Mouse (Mus musculus) heart, embryonic 16.5 days (tissue): Measurements from ENCODE around the gene Atcay. TPM values are rescaled to one million over a fixed set of nuclear protein-coding genes. Genes with fewer than 3 reads are reported as not detected.
"Not testable (repeated sequence)": the region's sequence is repeated elsewhere in the genome, so short reads cannot be mapped to it uniquely, and the experiment has no call there.

Source experiments
- ATAC-seq: fragments of 200-750 bp; cut with Nextera tagmentation; replicated peaks from 2 replicates; pipeline ENCODE4 v1.8.0; 2017; ENCODE audit warnings: moderate number of reproducible peaks; ENCODE audit not compliant: insufficient read depth, low FRiP score; ENCODE audit errors: extremely low read depth
- H3K27ac ChIP-seq: fragments of 300-500 bp; sonication (generic); 2 replicates; pipeline ENCODE4 v1.5.1; 2014; ENCODE audit warnings: mild to moderate bottlenecking, low read length, control low read depth, moderate library complexity
- H3K27me3 ChIP-seq: fragments of 300-500 bp; sonication (generic); 2 replicates; pipeline ENCODE4 v1.6.1; 2014; ENCODE audit warnings: low read length, mixed read lengths; ENCODE audit not compliant: control insufficient read depth, insufficient read depth
- H3K36me3 ChIP-seq: fragments of 300-500 bp; sonication (generic); 2 replicates; pipeline ENCODE4 v1.6.1; 2014; ENCODE audit not compliant: control insufficient read depth, insufficient read depth
- H3K4me1 ChIP-seq: fragments of 300-500 bp; sonication (generic); 2 replicates; pipeline ENCODE4 v1.6.1; 2014; ENCODE audit warnings: low read length, mixed read lengths; ENCODE audit not compliant: control insufficient read depth, insufficient read depth
- H3K4me2 ChIP-seq: fragments of 300-500 bp; sonication (generic); 2 replicates; pipeline ENCODE4 v1.6.1; 2014; ENCODE audit warnings: low read depth, mild to moderate bottlenecking, control low read depth, low read length
- H3K4me3 ChIP-seq: fragments of 300-500 bp; sonication (generic); 2 replicates; pipeline ENCODE4 v1.5.1; 2014; ENCODE audit warnings: mild to moderate bottlenecking, control low read depth, low read length
- H3K9ac ChIP-seq: fragments of 300-500 bp; sonication (generic); 2 replicates; pipeline ENCODE4 v1.6.1; 2014; ENCODE audit warnings: low read length, control low read depth
- H3K9me3 ChIP-seq: fragments of 300-500 bp; sonication (generic); replicated peaks from 2 replicates; pipeline ENCODE4 v1.6.1; 2016; ENCODE audit warnings: low read length; ENCODE audit not compliant: control insufficient read depth
- WGBS: fragments of 180-500 bp; shearing (Covaris S2); extraction: QIAGEN DNeasy Blood & Tissue Kit; methylation state at CpG from one replicate; pipeline ENCODE4 v1.1.7; 2014; 5-methylcytosine and 5-hydroxymethylcytosine counted together
- polyA plus RNA-seq: library from polyadenylated mRNA; unstranded; fragments of >200 nt; fragmentation: Nextera tagmentation; extraction: Ambion mirVana; gene quantifications from 2 replicates; pipeline ENCODE4 v1.2.1, GENCODE M21; 2015

Atcay gene
- polyA plus RNA-seq, 1 experiment from 2014 or later, result 0.33 TPM

GRCm38 (mm10) chr10:81173132-81173531 is 57.5 kb downstream of the Atcay start:
- peaks cover 7% of the 10 kb centered on the region for H3K36me3 ChIP-seq
- H3K4me3 ChIP-seq, result peak overlapping the region; percentile 10; the same call in 1 of the 2 replicates
- H3K4me2 ChIP-seq, result peak overlapping the region; percentile 52
- peak overlapping the region; percentile 89 for H3K27ac ChIP-seq
- H3K9ac ChIP-seq, result peak overlapping the region; percentile 72
- no peaks in the 10 kb centered on the region for H3K9me3 ChIP-seq
- 6% methylated on average over 21 of the region's 21 CpGs for WGBS
- ATAC-seq, result no peak; the same call in 1 of the 2 replicates
- no peaks in the 10 kb centered on the region for H3K27me3 ChIP-seq
- H3K4me1 ChIP-seq, result peaks cover 31% of the 10 kb centered on the region

GRCm38 (mm10) chr10:81169411-81169900 is 61.2 kb downstream of the Atcay start:
- 38% methylated on average over 14 of the region's 14 CpGs for WGBS
- not testable (repeated sequence) for H3K9ac ChIP-seq, H3K9me3 ChIP-seq, H3K4me3 ChIP-seq, H3K36me3 ChIP-seq, H3K27me3 ChIP-seq, ATAC-seq
- peaks cover 23% of the 10 kb centered on the region for H3K4me1 ChIP-seq
- H3K27ac ChIP-seq, result peak overlapping the region; percentile 65; the same call in 1 of the 2 replicates
- 0 out of 2 replicates have a peak overlapping the region, but pooled peaks have one; percentile 4 for H3K4me2 ChIP-seq

DNA sequence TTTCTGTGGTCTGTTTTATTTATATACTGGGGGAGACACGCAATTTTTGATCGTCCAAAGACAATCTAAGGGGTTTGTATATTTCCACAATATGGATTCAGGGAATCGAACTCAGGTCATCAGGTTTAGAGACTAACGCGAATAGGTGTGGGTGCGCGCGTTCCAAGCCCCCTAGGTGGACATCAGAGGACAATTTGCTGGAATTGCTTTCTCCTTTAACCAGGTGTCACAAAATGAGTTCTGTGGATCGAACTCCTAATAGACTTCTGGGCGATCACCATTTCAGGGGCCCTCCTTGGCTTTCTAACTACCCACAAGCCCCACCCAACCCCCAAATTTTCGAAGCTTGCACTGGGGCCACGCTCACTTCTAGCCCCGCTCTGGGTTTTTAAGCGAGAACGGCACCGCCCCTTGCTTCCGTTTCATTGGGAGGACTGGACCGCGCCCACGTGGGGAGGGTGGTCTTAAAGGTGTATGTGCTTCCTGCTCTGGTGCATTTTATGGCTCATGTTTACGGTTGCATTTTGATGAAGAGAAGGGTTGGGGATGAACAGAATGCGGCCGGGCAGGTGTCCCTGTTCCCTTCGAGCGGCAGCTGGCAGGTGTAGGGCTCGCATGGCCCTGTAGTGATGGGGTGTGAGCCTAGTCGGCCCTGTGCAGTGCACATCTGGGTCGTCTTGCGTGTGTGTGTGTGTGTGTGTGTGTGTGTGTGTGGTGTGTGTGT is 62.0 kb downstream of the Atcay start:
- Histone ChIP-seq H3K27ac (peak overlapping the region; percentile 79), H3K4me1 (peaks cover 22% of the 10 kb centered on the region), H3K27me3 (no peaks in the 10 kb centered on the region), H3K36me3 (peaks cover under 1% of the 10 kb centered on the region; the same call in 1 of the 2 replicates), H3K4me3 (peak overlapping the region; percentile 51), H3K9ac (peak overlapping the region; percentile 56), H3K9me3 (no peaks in the 10 kb centered on the region), H3K4me2 (peak overlapping the region; percentile 80)
- ATAC-seq, result peak; percentile 51
- WGBS, result 3% methylated on average over 29 of the region's 29 CpGs

GRCm38 (mm10) chr10:81168087-81168431 is 62.6 kb downstream of the Atcay start:
- H3K4me1 ChIP-seq, result peaks cover 17% of the 10 kb centered on the region
- peak overlapping the region; percentile 79 for H3K27ac ChIP-seq
- H3K9me3 ChIP-seq, result no peaks in the 10 kb centered on the region
- 10% methylated on average over 5 of the region's 5 CpGs for WGBS
- peaks cover 5% of the 10 kb centered on the region; the same call in 1 of the 2 replicates for H3K36me3 ChIP-seq
- H3K4me3 ChIP-seq, result peak overlapping the region; percentile 51
- peak overlapping the region; percentile 56 for H3K9ac ChIP-seq
- peak overlapping the region; percentile 80 for H3K4me2 ChIP-seq
- peak; percentile 43 for ATAC-seq
- H3K27me3 ChIP-seq, result no peaks in the 10 kb centered on the region

- Histone ChIP-seq H3K27me3 (no peaks in the 10 kb centered on the region), H3K4me2 (peak within 1 kb of the TSS; percentile 96), H3K36me3 (peaks cover 8% of the 10 kb centered on the region), H3K4me3 (peak within 1 kb of the TSS; percentile 95), H3K9ac (peak within 1 kb of the TSS; percentile 92), H3K27ac (peak within 1 kb of the TSS; percentile 79), H3K4me1 (peaks cover 15% of the 10 kb centered on the region), H3K9me3 (no peaks in the 10 kb centered on the region)
- ATAC-seq, result peak; percentile 90
- under 1% methylated on average over 55 of the region's 64 CpGs for WGBS
Measured at GRCm38 (mm10) chr10:81167200-81168086, 63.2 kb downstream of the Atcay start, which contains the start of gene Pias4. Gene Pias4, minus strand, starts transcription at chr10:81167923.

GRCm38 (mm10) chr10:81165118-81165517 is 65.5 kb downstream of the Atcay start:
- H3K4me2 ChIP-seq, result no peak overlapping the region
- no peak overlapping the region for H3K27ac ChIP-seq
- no peaks in the 10 kb centered on the region for H3K27me3 ChIP-seq
- peaks cover 15% of the 10 kb centered on the region for H3K36me3 ChIP-seq
- H3K4me1 ChIP-seq, result peaks cover 19% of the 10 kb centered on the region
- no peak overlapping the region for H3K4me3 ChIP-seq
- H3K9ac ChIP-seq, result no peak overlapping the region
- ATAC-seq, result no peak
- WGBS, result 80% methylated on average over 8 of the region's 8 CpGs
- no peaks in the 10 kb centered on the region for H3K9me3 ChIP-seq

GRCm38 (mm10) chr10:81162318-81162652 is 68.3 kb downstream of the Atcay start:
- WGBS, result 46% methylated on average over 2 of the region's 2 CpGs
- no peak for ATAC-seq
- no peak overlapping the region for H3K9ac ChIP-seq
- H3K9me3 ChIP-seq, result no peaks in the 10 kb centered on the region
- peaks cover 20% of the 10 kb centered on the region for H3K36me3 ChIP-seq
- peaks cover 13% of the 10 kb centered on the region for H3K4me1 ChIP-seq
- H3K4me2 ChIP-seq, result no peak overlapping the region
- H3K27ac ChIP-seq, result no peak overlapping the region
- no peaks in the 10 kb centered on the region for H3K27me3 ChIP-seq
- no peak overlapping the region for H3K4me3 ChIP-seq

GRCm38 (mm10) chr10:81161602-81162317 is 68.9 kb downstream of the Atcay start:
- Histone ChIP-seq H3K4me1 (peaks cover 10% of the 10 kb centered on the region), H3K27ac (no peak overlapping the region), H3K4me2 (no peak overlapping the region), H3K9me3 (no peaks in the 10 kb centered on the region), H3K27me3 (no peaks in the 10 kb centered on the region), H3K9ac (no peak overlapping the region), H3K4me3 (no peak overlapping the region), H3K36me3 (peaks cover 26% of the 10 kb centered on the region)
- WGBS, result 86% methylated on average over 8 of the region's 8 CpGs
- ATAC-seq, result no peak
